Mouse (Mus musculus) spleen, adult 2 months (tissue): ENCODE measurements around the gene Rictor. TPM values are rescaled to one million over a fixed set of nuclear protein-coding genes. Genes with fewer than 3 reads are reported as not detected.

Source experiments
- DNase-seq, 2 experiments: peaks; one replicate each; pipeline versions ENCODE4 v3.0.0 to v3.0.0-alpha.2; 2012 to 2021; ENCODE audit warnings: low spot score in 2 of 2, low read depth in 1 of 2
- H3K27ac ChIP-seq: fragments of 200-500 bp; 2 replicates; pipeline ENCODE4 v1.5.1; 2012; ENCODE audit warnings: low read length, inconsistent platforms; ENCODE audit not compliant: insufficient read depth
- H3K27me3 ChIP-seq: fragments of 200-500 bp; 2 replicates; pipeline ENCODE4 v1.6.1; 2012; ENCODE audit warnings: mild to moderate bottlenecking, moderate library complexity, low read length, inconsistent platforms; ENCODE audit not compliant: control insufficient read depth, insufficient read depth
- H3K36me3 ChIP-seq: fragments of 200-500 bp; 2 replicates; pipeline ENCODE4 v1.6.1; 2012; ENCODE audit warnings: mild to moderate bottlenecking, low read length, inconsistent platforms; ENCODE audit not compliant: control insufficient read depth, insufficient read depth
- H3K4me1 ChIP-seq: fragments of 200-500 bp; 2 replicates; pipeline ENCODE4 v1.6.1; 2011; ENCODE audit warnings: inconsistent platforms; ENCODE audit not compliant: control insufficient read depth, insufficient read depth, insufficient read length
- H3K4me3 ChIP-seq: fragments of 200-500 bp; 2 replicates; pipeline ENCODE4 v1.5.1; 2011; ENCODE audit warnings: mild to moderate bottlenecking, inconsistent platforms; ENCODE audit not compliant: insufficient read depth, insufficient read length; ENCODE audit errors: extremely low read depth
- CTCF ChIP-seq: fragments of 200-500 bp; IDR thresholded peaks from 2 replicates; pipeline ENCODE4 v1.5.1; 2011; ENCODE audit warnings: mild to moderate bottlenecking, inconsistent platforms; ENCODE audit not compliant: insufficient read depth, insufficient read length, insufficient replicate concordance; ENCODE audit errors: extremely low read depth
- POLR2A ChIP-seq: fragments of 200-500 bp; IDR thresholded peaks from 2 replicates; pipeline ENCODE4 v1.6.1; 2011; ENCODE audit warnings: low read depth, low read length, inconsistent platforms
- WGBS: fragments of 180-500 bp; shearing (Covaris S2); methylation state at CpG from one replicate; pipeline ENCODE4 v1.1.7; 2018; 5-methylcytosine and 5-hydroxymethylcytosine counted together
- polyA plus RNA-seq: library from polyadenylated mRNA; depleted of rRNA; stranded (reverse); fragments of >200 nt; gene quantifications from 2 replicates; pipeline ENCODE4 v1.2.3, GENCODE M21; 2012; rRNA removed

Gene Rictor
- polyA plus RNA-seq, 1 experiment: 5.2 TPM

DNA sequence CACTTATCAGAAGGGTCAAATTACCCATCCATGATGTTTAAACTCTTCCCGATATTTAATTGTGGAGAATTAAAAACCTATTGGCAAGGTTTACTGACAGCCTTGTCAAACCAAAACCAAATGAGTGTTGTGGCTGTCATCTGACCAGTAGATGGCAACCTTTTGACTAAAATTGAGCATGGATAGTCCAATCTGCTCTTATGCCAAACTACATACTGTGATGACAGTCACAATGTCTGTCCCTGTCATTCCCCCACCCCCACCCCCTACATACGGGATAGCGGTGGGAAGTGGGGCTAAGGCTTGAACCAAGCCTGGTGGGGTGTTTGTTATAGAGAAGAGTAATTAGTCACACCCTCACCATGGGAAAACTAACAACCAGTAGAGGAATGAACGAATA lies 132.0 kb downstream of the Rictor start:
- TF ChIP-seq POLR2A (no peak), CTCF (no peak)
- H3K27ac ChIP-seq: no peak overlapping the region
- no peaks in the 10 kb centered on the region for H3K4me1 ChIP-seq
- no peak overlapping the region for H3K4me3 ChIP-seq
- H3K27me3 ChIP-seq: no peaks in the 10 kb centered on the region
- 48% methylated on average over 4 of the region's 4 CpGs for WGBS
- no peak for DNase-seq
- no peaks in the 10 kb centered on the region for H3K36me3 ChIP-seq

GRCm38 (mm10) chr15:6849851-6850250 lies 141.7 kb downstream of the Rictor start:
- Histone ChIP-seq H3K36me3 (no peaks in the 10 kb centered on the region), H3K27ac (no peak overlapping the region), H3K27me3 (no peaks in the 10 kb centered on the region), H3K4me3 (no peak overlapping the region), H3K4me1 (no peaks in the 10 kb centered on the region)
- TF ChIP-seq POLR2A: no peak
- no peak for TF ChIP-seq CTCF
- DNase-seq: no peak
- WGBS: 58% methylated on average over 1 of the region's 1 CpGs

Other genes with a start within 250 kb of the Rictor start
- gene Fyb, start 185.5 kb upstream of the Rictor start, polyA plus RNA-seq: 35.3 and 71.0 TPM in 2 replicates
- gene Osmr, start 166.6 kb downstream of the Rictor start, polyA plus RNA-seq: 3.1 and 3.6 TPM in 2 replicates